Mouse (Mus musculus): ENCODE results near the gene Gm6482.
"Not testable (repeated sequence)": the region's sequence is repeated elsewhere in the genome, so short reads cannot be mapped to it uniquely, and the experiment has no call there.

The Gm6482 gene

DNA sequence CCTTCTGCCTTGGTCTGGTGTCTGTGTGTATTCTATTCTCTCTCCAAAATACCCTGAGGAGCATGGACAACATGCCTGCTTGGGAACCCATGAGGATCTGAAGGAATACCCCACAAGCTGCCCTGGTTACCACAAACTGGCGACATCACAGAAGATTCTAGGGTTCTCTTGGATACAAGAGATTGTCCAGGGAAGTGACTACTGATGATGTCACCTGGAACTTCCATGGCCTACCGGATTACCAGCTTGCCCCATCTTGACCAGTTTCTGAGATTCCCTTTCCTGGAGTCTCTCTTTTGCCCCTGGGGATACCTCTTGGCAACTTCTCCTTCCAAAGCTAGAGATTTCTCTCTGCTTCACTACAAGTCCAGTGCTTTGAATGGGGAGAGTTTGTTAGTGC is at the start of gene Gm6482:
Gene Gm6482, minus strand, starts transcription at position 101 of the 400 bp plus-strand sequence.
- DNase-seq (ENCODE audit: low spot score in 2 of 2): not testable (repeated sequence)

DNA sequence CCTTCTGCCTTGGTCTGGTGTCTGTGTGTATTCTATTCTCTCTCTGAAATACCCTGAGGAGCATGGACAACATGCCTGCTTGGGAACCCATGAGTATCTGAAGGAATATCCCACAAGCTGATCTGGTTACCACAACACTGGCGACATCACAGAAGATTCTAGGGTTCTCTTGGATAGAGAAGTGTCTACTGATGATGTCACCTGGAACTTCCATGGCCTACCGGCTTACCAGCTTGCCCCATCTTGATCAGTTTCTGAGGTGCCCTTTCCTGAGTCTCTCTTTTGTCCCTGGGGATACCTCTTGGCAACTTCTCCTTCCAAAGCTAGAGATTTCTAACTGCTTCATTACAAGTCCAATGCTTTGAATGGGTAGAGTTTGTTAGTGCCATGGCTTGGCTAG is 45.3 kb upstream of the Gm6482 start, which contains the start of gene Gm7954:
Gene Gm7954, minus strand, starts transcription at position 101 of the 400 bp plus-strand sequence.
- DNase-seq (ENCODE audit: low spot score in 2 of 2): not testable (repeated sequence)

DNA sequence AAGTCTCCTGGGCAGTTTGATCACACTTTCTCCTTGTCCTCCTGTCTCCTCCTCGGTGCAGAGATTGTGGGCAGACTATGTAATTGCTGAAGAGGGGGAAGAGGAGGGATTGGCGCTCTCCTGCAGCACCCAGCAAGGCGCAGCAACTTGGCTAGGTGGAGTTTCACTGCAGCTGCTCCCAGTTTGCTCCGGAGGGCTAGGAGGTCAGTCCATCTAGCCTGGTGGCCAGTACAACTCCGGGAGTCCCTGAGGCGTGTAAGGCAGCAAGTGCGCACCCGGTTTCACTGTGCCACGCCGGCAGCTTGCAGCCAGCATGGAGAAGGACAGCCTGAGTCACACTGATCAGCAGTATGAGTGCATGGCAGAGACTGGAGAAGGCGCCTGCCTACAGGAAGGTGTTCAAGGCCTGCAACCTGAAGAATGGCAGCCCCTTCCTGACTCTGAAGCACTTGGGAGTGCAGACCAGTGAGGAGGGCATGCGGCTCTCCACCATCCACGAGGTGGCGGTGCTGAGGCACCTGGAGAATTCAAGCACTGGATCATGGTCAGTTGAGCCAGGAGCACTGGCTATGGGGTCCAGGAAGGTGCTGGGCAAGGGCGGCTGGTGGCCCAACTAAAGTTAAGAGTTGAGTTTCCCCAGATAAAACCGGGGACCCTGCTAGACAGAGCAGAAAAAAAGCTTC is 17.5 kb upstream of the Gm6482 start:
- DNase-seq (ENCODE audit: low spot score in 2 of 2): not testable (repeated sequence)

GRCm38 (mm10) chr14:41424694-41425093 is 16.6 kb upstream of the Gm6482 start:
- DNase-seq (ENCODE audit: low spot score in 2 of 2): not testable (repeated sequence)

DNA sequence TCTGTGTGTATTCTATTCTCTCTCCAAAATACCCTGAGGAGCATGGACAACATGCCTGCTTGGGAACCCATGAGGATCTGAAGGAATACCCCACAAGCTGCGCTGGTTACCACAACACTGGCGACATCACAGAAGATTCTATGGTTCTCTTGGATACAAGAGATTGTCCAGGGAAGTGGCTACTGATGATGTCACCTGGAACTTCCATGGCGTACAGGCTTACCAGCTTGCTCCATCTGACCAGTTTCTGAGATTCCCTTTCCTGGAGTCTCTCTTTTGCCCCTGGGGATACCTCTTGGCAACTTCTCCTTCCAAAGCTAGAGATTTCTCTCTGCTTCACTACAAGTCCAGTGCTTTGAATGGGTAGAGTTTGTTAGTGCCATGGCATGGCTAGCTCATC is 21.8 kb downstream of the Gm6482 start, which contains the start of gene Gm7945:
Gene Gm7945, minus strand, starts transcription at position 101 of the 400 bp plus-strand sequence.
- not testable (repeated sequence) for DNase-seq (ENCODE audit: low spot score in 2 of 2)
